Mouse (Mus musculus) bone marrow, adult 2 months (tissue): ENCODE results near the gene Gls.

Experiments used
- CTCF ChIP-seq: fragments of 200-500 bp; IDR thresholded peaks from 2 replicates; pipeline ENCODE4 v1.5.1; 2011; ENCODE audit warnings: low read length, control low read depth; ENCODE audit not compliant: control insufficient read depth, insufficient read depth
- POLR2A ChIP-seq: fragments of 200-500 bp; IDR thresholded peaks from 2 replicates; pipeline ENCODE4 v1.6.1; 2011; ENCODE audit warnings: low read depth, mild to moderate bottlenecking, control low read depth, low read length, borderline replicate concordance; ENCODE audit not compliant: control insufficient read depth

- TF ChIP-seq CTCF, result no peak
- no peak for TF ChIP-seq POLR2A
Measured at GRCm38 (mm10) chr1:52176999-52177398, 56.0 kb downstream of the Gls start.
